Mouse (Mus musculus) layer of hippocampus, adult 18-20 months (tissue): ENCODE measurements around the gene Rgl2. TPM values are rescaled to one million over a fixed set of nuclear protein-coding genes. Genes with fewer than 3 reads are reported as not detected.
A peak's percentile ranks its signal among the peaks of the same experiment; 100 is the strongest.
"Not testable (repeated sequence)": the region's sequence is repeated elsewhere in the genome, so short reads cannot be mapped to it uniquely, and the experiment has no call there.

ENCODE experiments used
- DNase-seq, 2 experiments: peaks; one replicate each; pipeline ENCODE4 v3.0.0; 2022; ENCODE audit warnings: low spot score in 2 of 2
- long read RNA-seq: library from polyadenylated mRNA; stranded (forward); transcript quantifications from one replicate; pipeline ENCODE4 v2.0.0, GENCODE M21; 2021
- total RNA-seq, 2 experiments: library from RNA; stranded (reverse); gene quantifications; 2 replicates each; pipeline ENCODE4 v1.2.3; 2021

Gene Rgl2
- 10 to 100 TPM; 61.9 to 63.0 TPM for total RNA-seq
- long read RNA-seq, transcript Rgl2-201 (18 exons, 3,252 nt): major isoform, 12 of 51 reads
- long read RNA-seq, partial matches to known transcripts: 8 of 51 reads
- long read RNA-seq, other reads (novel, unspliced or antisense): 31 of 51 reads

- peak; percentile 91 to 94 for DNase-seq
Observed at GRCm38 (mm10) chr17:33929371-33930279, at the start of gene Rgl2. Gene Rgl2 (plus strand): TSS chr17:33929543.

DNA sequence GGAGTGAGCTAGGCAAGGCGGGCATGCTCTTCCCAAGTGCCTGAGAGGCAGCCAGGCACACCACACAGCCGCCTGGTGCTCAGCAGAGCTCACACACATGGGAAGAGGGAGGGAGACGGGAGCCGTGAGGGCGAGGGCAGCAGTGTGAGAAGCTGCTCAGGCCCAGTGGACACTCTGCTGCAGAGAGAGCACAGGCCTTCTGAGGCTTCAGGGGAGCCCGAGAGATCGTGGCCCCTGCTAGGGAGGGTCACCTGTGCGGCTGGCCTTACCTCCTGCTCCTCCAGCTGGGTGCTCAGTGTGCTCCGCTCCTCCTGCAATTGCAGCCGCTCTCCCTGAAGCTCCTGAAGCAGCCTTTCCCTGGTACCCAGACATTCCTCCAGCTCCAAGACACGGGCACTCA, 45.0 kb upstream of the Rgl2 start:
- DNase-seq: not testable (repeated sequence)

DNA sequence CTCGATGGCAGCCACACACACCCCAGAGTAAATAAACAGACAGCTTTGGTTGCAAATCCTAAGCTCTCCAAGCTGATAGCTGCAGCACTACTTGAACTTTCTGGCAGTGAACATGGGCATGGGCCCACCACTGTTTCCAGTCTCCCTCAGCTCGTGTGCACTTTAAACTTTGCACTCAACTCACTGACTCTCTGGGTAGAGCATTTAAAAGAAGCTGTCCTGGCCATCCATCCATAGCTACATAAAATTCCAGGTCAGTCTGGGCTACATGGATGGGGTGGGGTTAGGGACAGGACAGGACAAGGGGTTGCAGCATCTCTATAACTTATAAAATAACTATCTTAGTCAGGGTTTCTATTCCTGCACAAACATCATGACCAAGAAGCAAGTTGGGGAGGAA, 41.5 kb upstream of the Rgl2 start:
- not testable (repeated sequence) for DNase-seq

DNA sequence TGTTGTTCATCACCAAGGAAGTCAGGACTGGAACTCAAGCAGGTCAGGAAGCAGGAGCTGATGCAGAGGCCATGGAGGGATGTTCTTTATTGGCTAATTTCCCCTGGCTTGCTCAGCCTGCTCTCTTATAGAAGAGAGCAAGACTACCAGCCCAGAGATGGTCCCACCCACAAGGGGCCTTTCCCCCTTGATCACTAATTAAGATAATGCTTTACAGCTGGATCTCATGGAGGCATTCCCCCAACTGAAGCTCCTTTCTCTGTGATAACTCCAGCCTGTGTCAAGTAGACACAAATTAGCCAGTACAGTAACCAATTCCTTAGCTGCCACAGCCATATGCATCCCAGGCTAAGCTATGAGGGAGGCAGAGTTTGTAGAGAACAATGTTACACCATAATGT, 41.1 kb upstream of the Rgl2 start:
- DNase-seq: not testable (repeated sequence)

DNA sequence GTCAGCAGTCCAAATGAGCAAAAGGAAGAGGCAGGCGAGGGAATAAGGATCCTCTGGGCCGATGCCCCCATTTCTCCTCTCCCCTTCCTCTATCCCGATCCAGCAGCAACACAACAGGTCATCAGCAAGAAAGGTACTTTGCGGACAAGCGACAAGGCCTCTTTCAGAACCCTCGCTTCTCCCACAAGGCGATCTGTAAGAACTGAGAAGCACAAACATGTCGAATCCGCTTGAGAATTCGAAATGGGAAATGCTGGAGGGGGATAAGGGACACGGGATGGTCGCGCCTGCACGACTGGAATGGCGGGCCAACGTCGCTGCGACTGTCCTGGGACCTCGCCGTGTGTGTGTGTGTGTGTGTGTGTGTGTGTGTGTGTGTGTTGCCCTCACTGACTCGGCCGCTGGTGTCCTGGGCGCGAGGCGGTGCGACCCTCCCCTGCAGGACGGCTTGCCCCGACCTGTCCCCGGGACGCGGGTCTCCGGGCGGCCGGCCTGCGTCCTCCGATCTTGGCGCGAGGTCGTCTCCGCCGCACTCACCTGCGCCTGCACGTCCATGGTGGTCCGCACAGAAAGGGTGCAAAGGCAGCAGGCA, 39.3 kb upstream of the Rgl2 start:
- DNase-seq: not testable (repeated sequence)

GRCm38 (mm10) chr17:33890533-33891059, 38.7 kb upstream of the Rgl2 start, which contains the start of gene Kifc1:
Gene Kifc1 (minus strand): TSS chr17:33890661.
- DNase-seq: peak; percentile 99 to 100

GRCm38 (mm10) chr17:33891357-33891756, 38.0 kb upstream of the Rgl2 start:
- no peak for DNase-seq

DNA sequence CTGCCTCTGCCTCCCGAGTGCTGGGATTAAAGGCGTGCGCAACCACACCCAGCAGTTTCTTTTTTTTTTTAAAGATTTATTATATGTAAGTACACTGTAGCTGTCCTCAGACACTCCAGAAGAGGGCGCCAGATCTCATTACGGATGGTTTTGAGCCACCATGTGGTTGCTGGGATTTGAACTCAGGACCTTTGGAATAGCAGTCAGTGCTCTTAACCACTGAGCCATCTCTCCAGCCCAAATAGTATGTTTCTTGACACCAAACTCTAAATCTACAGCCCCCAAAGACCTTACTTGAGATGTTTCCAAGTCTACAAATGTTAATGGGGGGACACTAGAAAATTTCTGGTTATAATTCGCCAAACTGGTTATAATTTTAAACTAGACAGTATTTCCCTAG, 37.5 kb upstream of the Rgl2 start:
- DNase-seq: not testable (repeated sequence)

- DNase-seq: no peak
Observed at GRCm38 (mm10) chr17:33892429-33892828, 36.9 kb upstream of the Rgl2 start.

DNA sequence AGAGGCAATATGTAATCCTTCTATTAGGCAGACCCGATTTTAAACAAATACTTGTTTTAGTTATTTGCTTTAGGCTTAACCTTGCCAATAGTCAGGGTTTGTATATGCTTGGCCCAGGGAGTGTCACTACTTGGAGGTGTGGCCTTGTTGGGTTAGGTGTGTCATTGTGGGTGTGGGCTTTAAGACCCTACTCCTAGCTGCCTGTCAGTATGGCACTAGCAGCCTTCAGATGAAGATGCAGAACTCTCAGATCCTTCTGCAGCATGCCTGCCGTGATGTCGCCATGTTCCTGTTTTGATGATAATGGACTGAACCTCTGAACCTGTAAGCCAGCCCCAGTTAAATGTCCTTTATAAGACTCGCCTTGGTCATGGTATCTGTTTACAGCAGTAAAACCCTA, 36.3 kb upstream of the Rgl2 start:
- not testable (repeated sequence) for DNase-seq

GRCm38 (mm10) chr17:33897114-33897794, 32.1 kb upstream of the Rgl2 start:
- no peak for DNase-seq

DNA sequence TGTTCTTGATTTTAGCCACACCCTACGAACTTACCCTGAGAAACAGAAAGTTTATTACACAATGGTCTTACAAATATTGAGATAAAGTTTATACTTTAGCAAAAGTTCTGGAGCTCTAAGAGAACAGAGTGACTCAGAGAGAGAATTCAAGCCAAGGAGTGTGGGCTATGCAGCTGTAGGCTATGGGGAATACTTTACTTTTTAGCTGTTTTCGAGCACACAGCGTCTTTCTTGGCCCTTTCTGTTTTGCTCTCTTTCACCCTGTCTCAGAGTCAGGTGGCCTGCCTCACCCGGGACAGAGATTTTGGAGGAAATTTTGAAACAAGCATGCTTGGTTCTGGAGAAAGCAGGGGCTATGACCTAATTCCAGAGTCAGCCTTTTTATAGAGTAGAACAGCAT, 31.1 kb upstream of the Rgl2 start:
- DNase-seq: not testable (repeated sequence)

DNA sequence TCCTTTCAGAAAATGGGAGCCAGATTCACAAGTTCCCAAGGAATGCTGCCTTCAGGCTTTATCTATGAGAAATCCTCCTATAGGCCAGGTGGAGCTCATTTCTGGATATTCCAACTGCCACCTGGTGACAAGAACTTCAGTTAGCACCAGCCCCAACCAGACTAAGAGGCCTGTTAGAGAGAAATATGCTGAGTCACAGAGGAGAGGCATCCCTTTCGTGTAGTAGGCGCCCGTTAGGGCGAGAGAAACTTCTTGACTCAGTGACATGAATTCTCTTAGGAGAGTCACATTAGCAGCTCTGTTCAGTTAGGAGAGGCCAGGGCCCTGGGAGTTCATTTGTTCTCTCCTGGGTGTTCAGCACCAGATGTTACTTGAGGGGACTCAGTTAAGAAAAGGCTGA, 29.7 kb upstream of the Rgl2 start:
- DNase-seq: no peak

- DNase-seq: no peak
Observed at GRCm38 (mm10) chr17:33900281-33900988, 28.9 kb upstream of the Rgl2 start.

- DNase-seq: no peak
Observed at GRCm38 (mm10) chr17:33900989-33901314, 28.4 kb upstream of the Rgl2 start.

GRCm38 (mm10) chr17:33901653-33902052, 27.7 kb upstream of the Rgl2 start:
- DNase-seq: no peak

DNA sequence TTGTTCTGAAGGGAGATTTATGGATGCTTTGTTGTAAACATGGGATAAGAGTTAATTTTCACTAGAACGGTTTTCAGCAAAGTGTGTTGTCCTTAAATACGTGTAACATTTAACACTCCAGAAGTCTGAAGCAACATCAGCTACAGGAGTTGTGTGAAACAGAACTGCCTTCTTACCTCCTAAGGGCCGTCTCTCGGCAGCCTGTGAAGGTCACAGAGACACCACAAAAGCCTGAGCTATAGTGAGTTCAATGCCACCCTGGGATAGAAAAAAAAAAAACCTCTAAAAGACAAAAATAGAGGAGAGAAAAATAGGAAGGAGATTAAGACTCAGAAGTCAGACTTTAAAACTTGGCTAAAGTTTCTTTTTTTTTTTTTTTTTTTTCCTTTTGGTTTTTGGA, 27.3 kb upstream of the Rgl2 start:
- DNase-seq: no peak

GRCm38 (mm10) chr17:33902491-33902890, 26.9 kb upstream of the Rgl2 start:
- DNase-seq: no peak

DNA sequence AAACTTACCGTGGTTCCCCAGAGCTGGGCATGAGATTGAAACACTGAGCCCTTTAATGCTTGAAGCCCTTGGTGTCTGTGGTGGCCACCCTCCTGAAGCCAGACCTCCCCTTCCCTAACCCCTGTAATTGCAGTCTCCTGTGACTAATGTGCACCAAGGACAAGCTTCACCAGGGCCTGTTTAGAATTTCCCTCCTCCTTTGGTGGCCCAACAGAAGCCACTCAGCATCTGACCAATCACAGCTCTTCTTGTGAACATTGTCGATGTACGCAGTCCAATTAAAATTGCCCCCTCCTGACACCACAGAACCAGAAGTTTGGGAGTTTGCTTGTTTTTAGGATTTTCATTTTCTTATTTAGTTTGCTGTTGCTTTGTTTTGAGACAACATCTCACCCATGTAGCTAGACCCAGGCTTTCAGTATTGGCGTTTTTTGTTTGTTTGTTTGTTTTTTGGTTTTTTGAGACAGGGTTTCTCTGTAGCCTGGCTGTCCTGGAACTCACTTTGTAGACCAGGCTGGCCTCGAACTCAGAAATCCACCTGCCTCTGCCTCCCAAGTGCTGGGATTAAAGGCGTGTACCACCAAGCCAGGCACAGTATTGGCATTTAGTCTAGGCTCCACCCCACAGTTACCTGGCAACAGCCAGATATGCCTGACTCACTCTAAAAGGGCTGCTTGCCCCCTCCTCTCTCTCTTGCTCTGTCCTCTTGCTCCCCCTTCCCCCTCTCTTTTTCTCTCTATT, 25.3 kb upstream of the Rgl2 start:
- DNase-seq: not testable (repeated sequence)

DNA sequence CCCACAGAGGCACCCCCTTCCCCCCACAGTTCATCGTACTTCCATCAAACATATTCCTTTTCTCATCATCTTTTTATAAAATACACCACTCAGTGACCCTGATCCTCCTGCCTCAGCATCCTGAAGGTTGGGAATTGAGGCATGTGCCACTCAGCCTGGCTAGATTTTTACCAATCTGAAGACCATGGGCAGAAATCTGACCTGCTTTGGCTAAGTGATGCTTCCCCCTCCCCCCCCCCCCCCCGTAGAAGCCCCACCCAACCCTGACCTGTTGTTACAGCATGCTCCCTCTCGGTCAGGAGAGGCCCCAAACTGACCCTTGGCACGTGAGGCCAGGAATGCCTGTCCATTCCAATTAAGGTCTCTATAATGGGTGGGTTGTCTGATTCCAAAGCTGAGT, 24.5 kb upstream of the Rgl2 start, which contains the start of gene Platr17:
Gene Platr17 (plus strand): TSS at position 301 of the 400 bp plus-strand sequence.
- not testable (repeated sequence) for DNase-seq
